Mouse (Mus musculus): Measurements from ENCODE around the gene Olfr1174-ps.

Olfr1174-ps gene

DNA sequence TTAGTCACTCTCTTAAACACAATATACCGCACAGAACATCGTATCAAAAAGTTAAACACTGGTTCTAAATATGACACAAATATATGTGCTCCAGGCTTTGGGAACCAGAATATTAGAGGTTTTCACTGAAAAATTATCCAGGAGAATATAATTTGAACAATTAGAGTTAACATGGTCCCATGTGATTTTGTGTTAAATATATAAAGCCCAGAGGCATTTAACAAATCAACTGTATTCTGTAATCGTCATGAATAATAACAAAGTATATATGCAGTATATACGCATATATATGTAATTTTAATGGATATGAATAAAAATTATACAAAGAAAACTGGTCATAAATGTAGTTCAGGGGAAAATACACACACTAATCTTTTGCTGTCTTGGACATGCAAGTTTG, at the start of gene Olfr1174-ps:
Olfr1174-ps (minus strand) TSS at position 101 of the 400 bp plus-strand sequence.
- no peak for DNase-seq (ENCODE audit: low read depth, low spot score)

DNA sequence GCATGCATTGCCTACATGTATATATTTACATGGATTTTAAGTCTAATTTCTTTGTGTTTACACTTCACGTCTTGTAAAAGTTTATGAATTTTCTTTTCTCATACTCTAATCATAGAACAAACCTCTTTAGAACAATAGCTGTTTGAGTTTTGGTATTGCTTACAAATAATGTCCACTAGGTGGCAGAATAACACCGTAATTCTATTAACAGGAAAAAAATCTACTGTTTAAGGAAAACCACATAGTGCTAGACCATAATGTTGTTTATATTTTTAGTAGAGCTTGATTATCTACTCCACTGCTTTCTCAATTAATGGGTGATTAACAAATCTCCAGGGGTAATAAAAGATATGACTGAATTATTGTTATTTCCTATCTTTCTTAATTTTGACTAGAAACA, 41.4 kb upstream of the Olfr1174-ps start:
- DNase-seq (ENCODE audit: low read depth, low spot score): peak; percentile 40

DNA sequence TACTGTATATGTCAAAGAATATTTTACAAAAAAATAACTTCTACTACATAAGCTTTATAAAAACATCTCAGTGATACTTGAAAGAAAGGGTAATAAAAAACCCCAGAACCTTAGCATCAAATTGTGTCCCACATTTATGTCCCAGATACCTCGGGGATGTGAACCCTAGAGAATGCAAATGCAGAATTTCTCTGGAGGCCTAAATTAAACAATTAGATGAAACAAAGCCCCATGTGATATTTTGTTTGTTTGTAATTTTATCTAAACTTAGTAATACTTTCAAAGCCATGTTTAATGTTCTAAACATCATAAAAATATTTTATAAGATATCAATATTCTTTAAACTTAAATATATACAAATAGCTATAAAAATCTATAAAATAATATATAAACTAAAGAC, 31.5 kb upstream of the Olfr1174-ps start, which contains the start of gene Olfr1177-ps:
Olfr1177-ps (minus strand) TSS at position 101 of the 400 bp plus-strand sequence.
- DNase-seq (ENCODE audit: low read depth, low spot score): no peak

GRCm38 (mm10) chr2:88336421-88336820, 21.5 kb upstream of the Olfr1174-ps start, which contains the start of gene Olfr1176:
Gene Olfr1176 (plus strand): TSS chr2:88336721.
- no peak for DNase-seq (ENCODE audit: low read depth, low spot score)

DNA sequence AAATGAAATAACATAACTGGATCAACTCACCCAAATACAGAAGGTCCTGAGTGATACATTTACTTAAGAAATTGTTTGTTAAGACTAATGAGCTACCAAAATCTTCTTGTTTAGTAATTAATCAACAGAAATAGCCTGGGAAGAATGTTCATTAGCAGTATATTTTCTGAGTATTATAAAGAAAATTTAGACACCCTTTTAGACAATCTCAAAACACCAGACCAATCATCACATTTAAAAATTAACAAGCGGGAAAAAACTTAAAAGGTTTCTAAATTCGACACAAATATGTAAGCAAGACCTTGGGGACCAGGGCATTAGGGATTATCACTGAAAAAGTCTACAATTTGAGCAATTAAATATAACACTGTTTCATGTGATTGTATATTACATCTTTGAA, 12.2 kb upstream of the Olfr1174-ps start, which contains the start of gene Olfr1175-ps:
Olfr1175-ps (minus strand) TSS at position 101 of the 400 bp plus-strand sequence.
- no peak for DNase-seq (ENCODE audit: low read depth, low spot score)

- DNase-seq (ENCODE audit: low read depth, low spot score): no peak
These were observed 35.2 kb downstream of the Olfr1174-ps start, which contains the start of gene Olfr1173 for GRCm38 (mm10) chr2:88279775-88280174. Gene Olfr1173 (minus strand): TSS chr2:88279875.

Data from mesoderm, embryonic 11.5 days (tissue).